Mouse (Mus musculus) liver, embryonic 11.5 days (tissue): ENCODE measurements at regions not wholly inside any gene's neighbourhood (a gene's known extent, or its start where the extent isn't known, plus 50 kb on each side); places are given as distances from the start of the nearest gene placed in this dataset.

ENCODE experiments used
- ATAC-seq: fragments of 200-750 bp; cut with Nextera tagmentation; replicated peaks from 2 replicates; pipeline ENCODE4 v1.8.0; 2017; ENCODE audit warnings: moderate number of reproducible peaks, mild to moderate bottlenecking, moderate TSS enrichment, moderate library complexity; ENCODE audit not compliant: low FRiP score
- DNase-seq: peaks from one replicate; pipeline ENCODE4 v3.0.0-alpha.2; 2017; ENCODE audit warnings: low spot score
- H3K27ac ChIP-seq: fragments of 300-500 bp; sonication (generic); 2 replicates; pipeline ENCODE4 v1.5.1; 2014; ENCODE audit warnings: mild to moderate bottlenecking, low read depth, low read length, control low read depth
- H3K27me3 ChIP-seq: fragments of 300-500 bp; sonication (generic); replicated peaks from 2 replicates; pipeline ENCODE4 v1.6.1; 2014; ENCODE audit warnings: low read length, mixed read lengths; ENCODE audit not compliant: control insufficient read depth, insufficient read depth
- H3K36me3 ChIP-seq: fragments of 300-500 bp; sonication (generic); 2 replicates; pipeline ENCODE4 v1.6.1; 2014; ENCODE audit warnings: mild to moderate bottlenecking, low read length, moderate library complexity, mixed read lengths; ENCODE audit not compliant: control insufficient read depth, insufficient read depth
- H3K4me1 ChIP-seq: fragments of 300-500 bp; sonication (generic); replicated peaks from 2 replicates; pipeline ENCODE4 v1.6.1; 2014; ENCODE audit warnings: low read length, mixed read lengths; ENCODE audit not compliant: control insufficient read depth, insufficient read depth
- H3K4me2 ChIP-seq: fragments of 300-500 bp; sonication (generic); 2 replicates; pipeline ENCODE4 v1.6.1; 2014; ENCODE audit warnings: mild to moderate bottlenecking, control low read depth, moderate library complexity
- H3K4me3 ChIP-seq: fragments of 300-500 bp; sonication (generic); 2 replicates; pipeline ENCODE4 v1.5.1; 2014; ENCODE audit warnings: low read depth, low read length, control low read depth
- H3K9ac ChIP-seq: fragments of 300-500 bp; sonication (generic); 2 replicates; pipeline ENCODE4 v1.6.1; 2014; ENCODE audit warnings: low read depth, low read length, control low read depth
- H3K9me3 ChIP-seq: fragments of 300-500 bp; sonication (generic); 2 replicates; pipeline ENCODE4 v1.6.1; 2016; ENCODE audit warnings: low read length, inconsistent platforms, mixed read lengths; ENCODE audit not compliant: control insufficient read depth
- WGBS: fragments of 180-500 bp; shearing (Covaris S2); extraction: QIAGEN DNeasy Blood & Tissue Kit; methylation state at CpG from one replicate; pipeline ENCODE4 v1.1.7; 2014; 5-methylcytosine and 5-hydroxymethylcytosine counted together

GRCm38 (mm10) chr4:74466081-74466480, 223.8 kb downstream of the Kdm4c start:
- WGBS: 54% methylated on average over 3 of the region's 3 CpGs
- Histone ChIP-seq H3K27ac (no peak overlapping the region), H3K4me3 (no peak overlapping the region), H3K9me3 (no peaks in the 10 kb centered on the region), H3K9ac (no peak overlapping the region), H3K27me3 (no peaks in the 10 kb centered on the region), H3K36me3 (no peaks in the 10 kb centered on the region), H3K4me2 (no peak overlapping the region), H3K4me1 (no peaks in the 10 kb centered on the region)
- ATAC-seq (no peak), DNase-seq (no peak)

- 81% methylated on average over 5 of the region's 5 CpGs for WGBS
- H3K4me2 ChIP-seq: no peak overlapping the region
- no peaks in the 10 kb centered on the region for H3K4me1 ChIP-seq
- H3K4me3 ChIP-seq: no peak overlapping the region
- no peak overlapping the region for H3K27ac ChIP-seq
- no peak for ATAC-seq
- DNase-seq: no peak
- H3K9me3 ChIP-seq: no peaks in the 10 kb centered on the region
- no peaks in the 10 kb centered on the region for H3K27me3 ChIP-seq
- no peaks in the 10 kb centered on the region for H3K36me3 ChIP-seq
- no peak overlapping the region for H3K9ac ChIP-seq
Observed at GRCm38 (mm10) chr4:74512489-74512888, 270.2 kb downstream of the Kdm4c start.

- ATAC-seq (no peak), DNase-seq (no peak)
- WGBS: 72% methylated on average over 1 of the region's 1 CpGs
Observed at GRCm38 (mm10) chr4:74553888-74554287, 311.6 kb downstream of the Kdm4c start.

GRCm38 (mm10) chr4:74563565-74563964, 321.3 kb downstream of the Kdm4c start:
- no peak overlapping the region for H3K9ac ChIP-seq
- no peak for ATAC-seq
- no peak for DNase-seq
- H3K36me3 ChIP-seq: no peaks in the 10 kb centered on the region
- H3K4me1 ChIP-seq: no peaks in the 10 kb centered on the region
- no peak overlapping the region for H3K4me2 ChIP-seq
- no peak overlapping the region for H3K4me3 ChIP-seq
- WGBS: 21% methylated on average over 2 of the region's 2 CpGs
- no peak overlapping the region for H3K27ac ChIP-seq
- H3K9me3 ChIP-seq: no peaks in the 10 kb centered on the region
- H3K27me3 ChIP-seq: no peaks in the 10 kb centered on the region

More at GRCm38 (mm10) chr4:74553888-74554287, 311.6 kb downstream of the Kdm4c start:
- Histone ChIP-seq H3K36me3 (no peaks in the 10 kb centered on the region), H3K27ac (no peak overlapping the region), H3K9ac (no peak overlapping the region), H3K4me3 (no peak overlapping the region), H3K27me3 (no peaks in the 10 kb centered on the region), H3K4me2 (no peak overlapping the region), H3K4me1 (no peaks in the 10 kb centered on the region), H3K9me3 (no peaks in the 10 kb centered on the region)

- H3K27me3 ChIP-seq: no peaks in the 10 kb centered on the region
- no peak overlapping the region for H3K4me2 ChIP-seq
- no peaks in the 10 kb centered on the region for H3K9me3 ChIP-seq
- no peak overlapping the region for H3K9ac ChIP-seq
- H3K36me3 ChIP-seq: no peaks in the 10 kb centered on the region
- DNase-seq: no peak
- H3K4me1 ChIP-seq: no peaks in the 10 kb centered on the region
- WGBS: 61% methylated on average over 1 of the region's 1 CpGs
- H3K4me3 ChIP-seq: no peak overlapping the region
- H3K27ac ChIP-seq: no peak overlapping the region
- ATAC-seq: no peak
Observed at GRCm38 (mm10) chr4:74586400-74586799, 344.1 kb downstream of the Kdm4c start.

- no peaks in the 10 kb centered on the region for H3K36me3 ChIP-seq
- H3K9me3 ChIP-seq: no peaks in the 10 kb centered on the region
- DNase-seq: no peak
- no peak for ATAC-seq
- no peak overlapping the region for H3K9ac ChIP-seq
- H3K4me2 ChIP-seq: no peak overlapping the region
- no peaks in the 10 kb centered on the region for H3K27me3 ChIP-seq
- H3K27ac ChIP-seq: no peak overlapping the region
- H3K4me3 ChIP-seq: no peak overlapping the region
- H3K4me1 ChIP-seq: no peaks in the 10 kb centered on the region
Observed at GRCm38 (mm10) chr4:74587125-74587524, 344.8 kb downstream of the Kdm4c start.

GRCm38 (mm10) chr4:74588761-74589160, 346.5 kb downstream of the Kdm4c start:
- no peak overlapping the region for H3K27ac ChIP-seq
- DNase-seq: no peak
- no peaks in the 10 kb centered on the region for H3K27me3 ChIP-seq
- ATAC-seq: no peak
- no peaks in the 10 kb centered on the region for H3K4me1 ChIP-seq
- H3K4me3 ChIP-seq: no peak overlapping the region
- no peak overlapping the region for H3K9ac ChIP-seq
- H3K9me3 ChIP-seq: no peaks in the 10 kb centered on the region
- H3K4me2 ChIP-seq: no peak overlapping the region
- H3K36me3 ChIP-seq: no peaks in the 10 kb centered on the region

GRCm38 (mm10) chr4:74613032-74613431, 370.7 kb downstream of the Kdm4c start:
- Histone ChIP-seq H3K9me3 (no peaks in the 10 kb centered on the region), H3K9ac (no peak overlapping the region), H3K27me3 (no peaks in the 10 kb centered on the region), H3K36me3 (no peaks in the 10 kb centered on the region), H3K4me3 (no peak overlapping the region), H3K4me2 (no peak overlapping the region), H3K4me1 (no peaks in the 10 kb centered on the region), H3K27ac (no peak overlapping the region)
- DNase-seq: no peak
- 59% methylated on average over 3 of the region's 3 CpGs for WGBS
- ATAC-seq: peak; percentile 31; the same call in 1 of the 2 replicates
